Mouse (Mus musculus) embryonic facial prominence, embryonic 10.5 days (tissue): ENCODE data around the gene Nebl. TPM values are rescaled to one million over a fixed set of nuclear protein-coding genes. Genes with fewer than 3 reads are reported as not detected.
A peak's percentile ranks its signal among the peaks of the same experiment; 100 is the strongest.

Experiments
- DNase-seq: peaks from one replicate; pipeline ENCODE4 v3.0.0-alpha.2; 2017; ENCODE audit warnings: low spot score
- H3K27ac ChIP-seq: fragments of 300-500 bp; sonication (generic); replicated peaks from 2 replicates; pipeline ENCODE4 v1.5.1; 2016; ENCODE audit warnings: mild to moderate bottlenecking
- H3K27me3 ChIP-seq: fragments of 300-500 bp; sonication (generic); replicated peaks from 2 replicates; pipeline ENCODE4 v1.6.1; 2016; ENCODE audit warnings: low read depth, mild to moderate bottlenecking; ENCODE audit not compliant: poor library complexity, severe bottlenecking
- H3K36me3 ChIP-seq: fragments of 300-500 bp; sonication (generic); replicated peaks from 2 replicates; pipeline ENCODE4 v1.6.1; 2016; ENCODE audit warnings: mild to moderate bottlenecking, moderate library complexity
- H3K4me1 ChIP-seq: fragments of 300-500 bp; sonication (generic); 2 replicates; pipeline ENCODE4 v1.6.1; 2016
- H3K4me3 ChIP-seq: fragments of 300-500 bp; sonication (generic); 2 replicates; pipeline ENCODE4 v1.5.1; 2016; ENCODE audit warnings: mild to moderate bottlenecking, moderate library complexity
- H3K9me3 ChIP-seq: fragments of 300-500 bp; sonication (generic); 2 replicates; pipeline ENCODE4 v1.6.1; 2016; ENCODE audit warnings: mild to moderate bottlenecking
- WGBS: fragments of 180-500 bp; shearing (Covaris S2); methylation state at CpG from one replicate; pipeline ENCODE4 v1.1.7; 2016; 5-methylcytosine and 5-hydroxymethylcytosine counted together
- polyA plus RNA-seq: library from polyadenylated mRNA; unstranded; fragments of >200 nt; fragmentation: Nextera tagmentation; extraction: Ambion mirVana; gene quantifications from 2 replicates; pipeline ENCODE4 v1.2.1, GENCODE M21; 2016

Gene Nebl
- polyA plus RNA-seq, 1 experiment from 2014 or later = 6.7 TPM

GRCm38 (mm10) chr2:17702481-17703169 is 28.6 kb downstream of the Nebl start:
- Histone ChIP-seq H3K4me1 (peaks cover 23% of the 10 kb centered on the region), H3K9me3 (no peaks in the 10 kb centered on the region), H3K27me3 (no peaks in the 10 kb centered on the region), H3K4me3 (no peak overlapping the region), H3K27ac (no peak overlapping the region), H3K36me3 (no peaks in the 10 kb centered on the region)
- DNase-seq = peak; percentile 21
- 61% methylated on average over 7 of the region's 7 CpGs for WGBS

- Histone ChIP-seq H3K9me3 (no peaks in the 10 kb centered on the region), H3K4me1 (peaks cover 34% of the 10 kb centered on the region), H3K4me3 (no peak overlapping the region), H3K27me3 (no peaks in the 10 kb centered on the region), H3K36me3 (no peaks in the 10 kb centered on the region), H3K27ac (no peak overlapping the region)
- WGBS = 43% methylated on average over 4 of the region's 4 CpGs
- no peak for DNase-seq
Observed at GRCm38 (mm10) chr2:17698161-17699087, 32.8 kb downstream of the Nebl start.

GRCm38 (mm10) chr2:17692926-17693325 is 38.3 kb downstream of the Nebl start:
- H3K27ac ChIP-seq = no peak overlapping the region
- no peak for DNase-seq
- WGBS = 85% methylated on average over 2 of the region's 2 CpGs

GRCm38 (mm10) chr2:17690264-17690663 is 41.0 kb downstream of the Nebl start:
- Histone ChIP-seq H3K27ac (no peak overlapping the region), H3K4me1 (peaks cover under 1% of the 10 kb centered on the region; the same call in 1 of the 2 replicates), H3K4me3 (no peak overlapping the region), H3K9me3 (no peaks in the 10 kb centered on the region), H3K36me3 (no peaks in the 10 kb centered on the region), H3K27me3 (no peaks in the 10 kb centered on the region)
- DNase-seq = no peak
- WGBS = 88% methylated on average over 5 of the region's 5 CpGs

More at GRCm38 (mm10) chr2:17692926-17693325, 38.3 kb downstream of the Nebl start:
- no peaks in the 10 kb centered on the region for H3K9me3 ChIP-seq
- no peaks in the 10 kb centered on the region for H3K27me3 ChIP-seq
- no peaks in the 10 kb centered on the region for H3K36me3 ChIP-seq
- H3K4me1 ChIP-seq = peaks cover 10% of the 10 kb centered on the region
- no peak overlapping the region for H3K4me3 ChIP-seq

GRCm38 (mm10) chr2:17687141-17687540 is 44.1 kb downstream of the Nebl start:
- WGBS = 84% methylated on average over 6 of the region's 6 CpGs
- Histone ChIP-seq H3K27ac (no peak overlapping the region), H3K4me1 (no peaks in the 10 kb centered on the region), H3K36me3 (no peaks in the 10 kb centered on the region), H3K4me3 (no peak overlapping the region), H3K9me3 (no peaks in the 10 kb centered on the region), H3K27me3 (no peaks in the 10 kb centered on the region)
- DNase-seq = no peak

DNA sequence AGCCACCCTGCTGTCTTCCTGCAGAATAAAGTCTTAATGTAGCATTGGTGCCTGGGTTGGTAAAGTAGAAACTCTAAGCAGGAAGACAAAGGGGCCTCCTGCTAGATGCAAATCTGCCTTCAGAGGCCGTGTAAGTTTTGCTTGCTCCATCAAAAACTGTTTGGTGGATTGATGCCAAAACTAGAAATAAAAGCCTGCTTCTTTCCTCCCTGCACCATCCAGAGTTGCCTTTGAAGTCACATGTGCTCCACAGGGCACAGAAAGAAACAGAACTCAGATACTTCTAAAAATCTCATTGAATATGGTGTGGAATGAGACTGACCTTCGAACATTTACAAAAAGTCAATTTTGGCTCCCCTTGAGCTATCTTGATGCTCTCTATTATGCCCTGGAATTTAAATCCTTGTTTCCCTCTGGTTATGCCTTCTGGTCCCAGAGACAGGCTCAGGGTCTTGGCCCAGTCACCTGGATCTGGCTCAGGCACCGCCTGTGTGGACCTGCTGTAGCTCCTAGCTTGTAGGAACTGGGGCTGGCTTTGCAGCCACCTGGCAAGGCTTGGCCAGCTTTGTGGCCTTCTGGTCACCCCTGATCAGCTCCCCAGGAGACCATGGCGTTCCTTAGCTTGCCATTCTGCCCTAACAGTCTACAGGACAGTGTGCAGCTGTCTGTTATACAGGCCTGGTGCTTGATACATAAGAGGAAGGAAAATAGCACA is 47.8 kb downstream of the Nebl start:
- Histone ChIP-seq H3K4me1 (no peaks in the 10 kb centered on the region), H3K4me3 (no peak overlapping the region), H3K27ac (no peak overlapping the region), H3K9me3 (no peaks in the 10 kb centered on the region), H3K36me3 (no peaks in the 10 kb centered on the region), H3K27me3 (no peaks in the 10 kb centered on the region)
- no peak for DNase-seq
- WGBS = 79% methylated on average over 4 of the region's 4 CpGs

DNA sequence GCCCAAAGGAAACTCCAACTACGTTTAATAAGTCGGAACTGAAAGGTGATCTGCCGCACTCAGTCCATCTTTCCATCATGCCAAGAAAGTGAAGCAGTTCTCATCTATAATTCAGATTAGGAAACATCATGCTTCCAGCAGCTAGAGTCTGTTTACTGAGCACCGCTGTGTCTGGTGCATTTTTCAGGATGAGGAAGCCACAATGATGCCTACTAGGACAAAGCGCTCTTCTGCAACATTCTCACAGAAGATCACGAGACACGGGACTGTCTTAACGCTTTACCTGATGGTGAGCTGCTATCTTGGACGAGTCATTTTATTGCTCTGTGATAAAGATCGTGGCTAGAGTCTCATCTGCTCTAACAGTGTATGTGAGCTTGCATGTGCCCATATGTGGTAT is 59.1 kb downstream of the Nebl start:
- Histone ChIP-seq H3K27ac (no peak overlapping the region), H3K4me3 (no peak overlapping the region), H3K4me1 (peaks cover 21% of the 10 kb centered on the region), H3K9me3 (no peaks in the 10 kb centered on the region), H3K27me3 (no peaks in the 10 kb centered on the region; the same call in 1 of the 2 replicates), H3K36me3 (no peaks in the 10 kb centered on the region)
- no peak for DNase-seq
- WGBS = 90% methylated on average over 10 of the region's 10 CpGs

DNA sequence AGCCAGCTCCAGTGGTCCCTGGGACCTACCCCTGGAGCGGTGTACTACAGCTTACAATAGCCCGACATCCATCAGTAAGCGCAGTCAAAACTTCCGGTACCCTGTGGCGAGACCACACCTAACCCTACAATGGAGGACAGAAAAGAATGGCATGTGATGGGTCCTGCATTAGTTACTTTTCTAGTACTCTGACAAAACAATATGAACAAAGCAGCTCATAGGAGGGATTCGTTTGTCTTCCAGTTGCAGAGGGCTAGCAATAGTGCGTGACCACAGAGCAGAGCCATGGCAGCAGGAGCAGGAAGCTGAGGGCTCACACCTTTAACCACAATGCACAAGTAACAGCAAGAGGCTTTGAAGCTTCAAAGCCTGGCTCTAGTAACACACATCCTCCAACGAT is 59.7 kb downstream of the Nebl start:
- Histone ChIP-seq H3K4me1 (peaks cover 21% of the 10 kb centered on the region), H3K9me3 (no peaks in the 10 kb centered on the region), H3K27ac (no peak overlapping the region), H3K27me3 (no peaks in the 10 kb centered on the region; the same call in 1 of the 2 replicates), H3K36me3 (no peaks in the 10 kb centered on the region), H3K4me3 (no peak overlapping the region)
- no peak for DNase-seq
- WGBS = 84% methylated on average over 8 of the region's 8 CpGs

- Histone ChIP-seq H3K36me3 (no peaks in the 10 kb centered on the region), H3K27me3 (no peaks in the 10 kb centered on the region; the same call in 1 of the 2 replicates), H3K27ac (peak overlapping the region; percentile 48; the same call in 1 of the 2 replicates), H3K9me3 (no peaks in the 10 kb centered on the region), H3K4me3 (0 out of 2 replicates have a peak overlapping the region, but pooled peaks have one; percentile 31), H3K4me1 (peaks cover 21% of the 10 kb centered on the region)
- peak; percentile 23 for DNase-seq
- WGBS = 28% methylated on average over 10 of the region's 10 CpGs
Observed at GRCm38 (mm10) chr2:17669953-17670352, 61.3 kb downstream of the Nebl start.

GRCm38 (mm10) chr2:17669000-17669399 is 62.3 kb downstream of the Nebl start:
- WGBS = 45% methylated on average over 2 of the region's 2 CpGs
- no peaks in the 10 kb centered on the region for H3K9me3 ChIP-seq
- no peaks in the 10 kb centered on the region; the same call in 1 of the 2 replicates for H3K27me3 ChIP-seq
- no peaks in the 10 kb centered on the region for H3K36me3 ChIP-seq
- DNase-seq = no peak
- H3K27ac ChIP-seq = no peak overlapping the region
- H3K4me3 ChIP-seq = no peak overlapping the region
- H3K4me1 ChIP-seq = peaks cover 21% of the 10 kb centered on the region

DNA sequence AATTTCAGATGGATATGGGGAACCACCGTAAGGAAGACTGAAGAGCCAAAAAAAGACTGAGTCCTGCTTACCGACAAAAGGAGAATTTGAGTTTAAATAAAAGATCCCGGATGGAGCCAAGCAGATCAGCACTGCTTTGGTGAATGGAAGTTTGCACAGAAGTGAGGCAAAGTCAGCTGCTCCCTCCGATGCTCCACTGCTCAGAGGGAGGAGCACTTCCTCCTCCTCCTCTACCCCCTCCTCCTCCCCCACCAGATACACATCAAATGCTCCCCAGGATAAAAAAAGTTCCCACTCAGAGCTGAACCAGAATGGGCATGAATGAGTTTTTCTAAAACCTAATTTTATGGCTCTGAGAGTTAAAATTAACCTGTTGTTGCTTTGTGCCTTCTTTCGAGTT is 73.1 kb downstream of the Nebl start:
- H3K9me3 ChIP-seq = no peaks in the 10 kb centered on the region
- no peaks in the 10 kb centered on the region for H3K27me3 ChIP-seq
- H3K4me1 ChIP-seq = no peaks in the 10 kb centered on the region
- no peak overlapping the region for H3K27ac ChIP-seq
- no peak for DNase-seq
- no peak overlapping the region for H3K4me3 ChIP-seq
- no peaks in the 10 kb centered on the region for H3K36me3 ChIP-seq
- WGBS = 76% methylated on average over 5 of the region's 5 CpGs

GRCm38 (mm10) chr2:17650147-17650834 is 81.0 kb downstream of the Nebl start:
- 66% methylated on average over 10 of the region's 10 CpGs for WGBS
- Histone ChIP-seq H3K4me1 (peaks cover 9% of the 10 kb centered on the region), H3K27me3 (no peaks in the 10 kb centered on the region), H3K27ac (no peak overlapping the region), H3K36me3 (no peaks in the 10 kb centered on the region), H3K9me3 (no peaks in the 10 kb centered on the region), H3K4me3 (no peak overlapping the region)
- no peak for DNase-seq
